Mouse (Mus musculus) CH12.LX (cell line): Measurements from ENCODE around the gene Irs2. TPM values are rescaled to one million over a fixed set of nuclear protein-coding genes. Genes with fewer than 3 reads are reported as not detected.

Source experiments
- DNase-seq: peaks from one replicate; pipeline ENCODE4 v3.0.0-alpha.2; 2013; ENCODE audit errors: extremely low read depth
- H3K27ac ChIP-seq: 2 replicates; pipeline ENCODE4 v1.5.1; 2012; ENCODE audit warnings: low read depth, mild to moderate bottlenecking, control low read depth, moderate library complexity; ENCODE audit not compliant: insufficient read depth
- H3K27me3 ChIP-seq: replicated peaks from 2 replicates; pipeline ENCODE3; 2012; ENCODE audit warnings: inconsistent platforms
- H3K36me3 ChIP-seq, 2 experiments: replicated peaks in 1 of 2; 2 replicates each; pipeline versions ENCODE3 to v1.6.1; 2012; ENCODE audit warnings: inconsistent platforms in 1 of 2, low read length in 1 of 2, mild to moderate bottlenecking in 1 of 2, mixed read lengths in 1 of 2, moderate library complexity in 1 of 2; ENCODE audit not compliant: control insufficient read depth in 1 of 2, insufficient read depth in 1 of 2
- H3K4me1 ChIP-seq, 2 experiments: 2 replicates each; pipeline ENCODE4 v1.6.1; 2012; ENCODE audit warnings: inconsistent platforms in 1 of 2, moderate library complexity in 1 of 2; ENCODE audit not compliant: insufficient read depth in 2 of 2, control insufficient read depth in 1 of 2
- H3K4me2 ChIP-seq: 2 replicates; pipeline ENCODE4 v1.6.1; 2012; ENCODE audit warnings: low read depth, mild to moderate bottlenecking, control low read depth; ENCODE audit not compliant: poor library complexity, insufficient read depth, severe bottlenecking
- H3K4me3 ChIP-seq, 3 experiments: fragments of 150-350 bp in 1 of 3; sonication (generic) in 1 of 3; replicated peaks in 1 of 3; 2 replicates each; pipeline versions ENCODE3 to v1.5.1; 2011 to 2012; ENCODE audit warnings: low read depth in 2 of 3, low read length in 2 of 3, mild to moderate bottlenecking in 2 of 3, moderate library complexity in 2 of 3, control low read depth in 1 of 3, improper control_type of control experiment in 1 of 3, inconsistent platforms in 1 of 3, mixed read lengths in 1 of 3; ENCODE audit not compliant: poor library complexity in 1 of 3
- H3K79me2 ChIP-seq: replicated peaks from 2 replicates; pipeline ENCODE4 v1.6.1; 2012; ENCODE audit warnings: mild to moderate bottlenecking, moderate library complexity; ENCODE audit not compliant: control insufficient read depth, poor library complexity, insufficient read depth, severe bottlenecking; ENCODE audit errors: extremely low read depth
- H3K9ac ChIP-seq: 2 replicates; pipeline ENCODE4 v1.6.1; 2012; ENCODE audit warnings: low read depth, mild to moderate bottlenecking, control low read depth, moderate library complexity; ENCODE audit not compliant: insufficient read depth
- H3K9me3 ChIP-seq: replicated peaks from 2 replicates; pipeline ENCODE3; 2012; ENCODE audit warnings: low read length, inconsistent platforms, mixed read lengths
- BHLHE40 ChIP-seq: IDR thresholded peaks from 2 replicates; pipeline ENCODE4 v1.6.1; 2011; ENCODE audit warnings: mild to moderate bottlenecking, low read depth, low read length, improper control_type of control experiment
- CHD1 ChIP-seq: IDR thresholded peaks from 2 replicates; pipeline ENCODE4 v1.6.1; 2012; ENCODE audit warnings: low read depth, low read length, improper control_type of control experiment, inconsistent platforms
- CHD2 ChIP-seq: IDR thresholded peaks from 2 replicates; pipeline ENCODE4 v1.6.1; 2011; ENCODE audit warnings: low read length, improper control_type of control experiment
- CTCF ChIP-seq, 2 experiments: IDR thresholded peaks in 1 of 2; conservative IDR thresholded peaks in 1 of 2; 2 replicates each; pipeline ENCODE4 v1.5.1; 2011 to 2012; ENCODE audit warnings: low read depth in 2 of 2, low read length in 2 of 2, improper control_type of control experiment in 1 of 2, inconsistent platforms in 1 of 2, mild to moderate bottlenecking in 1 of 2, moderate library complexity in 1 of 2
- E2F4 ChIP-seq: IDR thresholded peaks from 2 replicates; pipeline ENCODE4 v1.6.1; 2011; ENCODE audit warnings: low read depth, low read length, improper control_type of control experiment; ENCODE audit not compliant: insufficient replicate concordance
- GABPA ChIP-seq: IDR thresholded peaks from 2 replicates; pipeline ENCODE4 v1.6.1; 2012; ENCODE audit warnings: low read depth, low read length, improper control_type of control experiment, inconsistent platforms; ENCODE audit not compliant: insufficient replicate concordance
- HCFC1 ChIP-seq: IDR thresholded peaks from 2 replicates; pipeline ENCODE4 v1.6.1; 2012; ENCODE audit warnings: low read depth, mild to moderate bottlenecking, inconsistent platforms, low read length, improper control_type of control experiment
- JUN ChIP-seq: IDR thresholded peaks from 2 replicates; pipeline ENCODE4 v1.6.1; 2011; ENCODE audit warnings: low read depth, mild to moderate bottlenecking, low read length, improper control_type of control experiment, moderate library complexity; ENCODE audit not compliant: insufficient read depth
- KAT2A ChIP-seq: IDR thresholded peaks from 2 replicates; pipeline ENCODE4 v1.6.1; 2012; ENCODE audit warnings: low read length, improper control_type of control experiment, inconsistent platforms; ENCODE audit not compliant: insufficient replicate concordance
- MAFK ChIP-seq: IDR thresholded peaks from 2 replicates; pipeline ENCODE4 v1.6.1; 2011; ENCODE audit warnings: low read length, improper control_type of control experiment; ENCODE audit not compliant: insufficient replicate concordance
- MAX ChIP-seq: IDR thresholded peaks from 2 replicates; pipeline ENCODE4 v1.6.1; 2011; ENCODE audit warnings: low read length, improper control_type of control experiment
- MAZ ChIP-seq: IDR thresholded peaks from 2 replicates; pipeline ENCODE4 v1.6.1; 2012; ENCODE audit warnings: low read depth, mild to moderate bottlenecking, inconsistent platforms, low read length, improper control_type of control experiment, moderate library complexity
- MXI1 ChIP-seq: IDR thresholded peaks from 2 replicates; pipeline ENCODE4 v1.6.1; 2011; ENCODE audit warnings: mild to moderate bottlenecking, low read depth, low read length, improper control_type of control experiment
- PAX5 ChIP-seq: IDR thresholded peaks from 2 replicates; pipeline ENCODE4 v1.6.1; 2012; ENCODE audit warnings: low read length, inconsistent platforms, mixed read lengths
- POLR2AphosphoS2 ChIP-seq: IDR thresholded peaks from 2 replicates; pipeline ENCODE4 v1.6.1; 2011; ENCODE audit warnings: low read depth, low read length, improper control_type of control experiment
- SMC3 ChIP-seq: IDR thresholded peaks from 2 replicates; pipeline ENCODE4 v1.6.1; 2011; ENCODE audit warnings: low read depth, low read length, improper control_type of control experiment
- TCF12 ChIP-seq: IDR thresholded peaks from 2 replicates; pipeline ENCODE4 v1.6.1; 2014; ENCODE audit warnings: low read depth, mild to moderate bottlenecking, inconsistent platforms, low read length, improper control_type of control experiment
- UBTF ChIP-seq: IDR thresholded peaks from 2 replicates; pipeline ENCODE4 v1.6.1; 2012; ENCODE audit warnings: low read depth, mild to moderate bottlenecking, inconsistent platforms, low read length, improper control_type of control experiment, moderate library complexity
- USF1 ChIP-seq: IDR thresholded peaks from 2 replicates; pipeline ENCODE4 v1.6.1; 2014; ENCODE audit warnings: low read depth, mild to moderate bottlenecking, inconsistent platforms, low read length, improper control_type of control experiment
- USF2 ChIP-seq: conservative IDR thresholded peaks from 2 replicates; pipeline ENCODE4 v1.6.1; 2011; ENCODE audit warnings: low read depth, low read length, improper control_type of control experiment
- ZC3H11A ChIP-seq: IDR thresholded peaks from 2 replicates; pipeline ENCODE4 v1.6.1; 2012; ENCODE audit warnings: low read depth, mild to moderate bottlenecking, inconsistent platforms, low read length, improper control_type of control experiment
- ZMIZ1 ChIP-seq: IDR thresholded peaks from 2 replicates; pipeline ENCODE4 v1.6.1; 2012; ENCODE audit warnings: low read depth, mild to moderate bottlenecking, inconsistent platforms, low read length, improper control_type of control experiment
- ZNF384 ChIP-seq: IDR thresholded peaks from 2 replicates; pipeline ENCODE4 v1.6.1; 2012; ENCODE audit warnings: low read depth, low read length, improper control_type of control experiment, inconsistent platforms
- dilution Hi-C: fragments of 300-500 bp; cut with MboI; formaldehyde crosslinking; loops from 2 replicates; pipeline ENCODE4 v1.14.3; 2020; ENCODE audit warnings: low sequenced_read_pairs; ENCODE audit not compliant: extremely low pct_unique_long_range_greater_than_20kb, extremely low pct_ligation_motif_present
- in situ Hi-C: fragments of 300-500 bp; cut with MboI; formaldehyde crosslinking; loops from 3 replicates; pipeline ENCODE4 v1.14.3; 2019; ENCODE audit warnings: low sequenced_read_pairs, low pct_ligation_motif_present, low pct_unique_long_range_greater_than_20kb, mixed read lengths
- polyA plus RNA-seq: library from polyadenylated mRNA; unstranded; fragments of >175 nt; gene quantifications from 2 replicates; pipeline ENCODE4 v1.2.1, GENCODE M21; 2012; ENCODE audit warnings: low read depth; ENCODE audit not compliant: insufficient read length
- total RNA-seq, 2 experiments: library from RNA; depleted of rRNA; stranded (reverse); fragments of 300-350 nt in 1 of 2; fragments of >200 nt in 1 of 2; gene quantifications; 2 replicates each; pipeline ENCODE4 v1.2.3; 2012 to 2014

Irs2 gene
- total and polyA plus RNA-seq, 3 experiments = 0.24 to 1.1 TPM; not detected in 1

DNA sequence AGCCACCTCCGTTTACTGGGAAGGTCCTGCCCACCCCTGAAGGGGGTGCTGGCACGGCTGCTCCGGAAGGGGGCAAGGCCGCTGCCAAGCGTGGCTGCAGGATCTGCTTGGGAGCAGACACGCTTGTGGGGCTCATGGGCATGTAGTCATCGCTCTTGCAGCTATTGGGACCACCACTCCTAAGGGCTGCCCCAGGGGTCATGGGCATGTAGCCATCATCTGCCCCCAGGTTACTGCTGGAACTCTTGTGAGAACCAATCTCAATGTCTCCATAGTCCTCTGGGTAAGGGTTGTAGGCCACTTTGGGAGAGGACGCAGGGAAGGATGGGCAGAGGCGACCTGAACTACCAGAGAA is 2.0 kb downstream of the Irs2 start:
- Histone ChIP-seq H3K27ac (no peak overlapping the region), H3K9me3 (peaks cover 28% of the 10 kb centered on the region), H3K4me3 (no peak overlapping the region), H3K4me1 (peaks cover 6 to 20% of the 10 kb centered on the region in 2 experiments), H3K79me2 (no peaks in the 10 kb centered on the region), H3K4me2 (no peak overlapping the region), H3K9ac (no peak overlapping the region), H3K27me3 (no peaks in the 10 kb centered on the region), H3K36me3 (peaks cover 0 to 1% of the 10 kb centered on the region in 2 experiments)
- dilution Hi-C loops (no loop called here), in situ Hi-C loops (no loop called here)
- no peak for DNase-seq
- TF ChIP-seq GABPA (no peak), HCFC1 (no peak), PAX5 (no peak), USF1 (no peak), KAT2A (no peak), SMC3 (no peak), CHD1 (no peak), ZNF384 (no peak), POLR2AphosphoS2 (no peak), MAFK (no peak), TCF12 (no peak), USF2 (no peak), MAX (no peak), MXI1 (no peak), CTCF (conservative IDR thresholded peaks at IDR 0.05 in 1 of 2, IDR thresholded peaks at IDR 0.05 in 1 of 2; ENCODE audit: low read depth in 2 of 2, low read length in 2 of 2) (no peak), E2F4 (no peak), JUN (no peak), ZC3H11A (no peak)

DNA sequence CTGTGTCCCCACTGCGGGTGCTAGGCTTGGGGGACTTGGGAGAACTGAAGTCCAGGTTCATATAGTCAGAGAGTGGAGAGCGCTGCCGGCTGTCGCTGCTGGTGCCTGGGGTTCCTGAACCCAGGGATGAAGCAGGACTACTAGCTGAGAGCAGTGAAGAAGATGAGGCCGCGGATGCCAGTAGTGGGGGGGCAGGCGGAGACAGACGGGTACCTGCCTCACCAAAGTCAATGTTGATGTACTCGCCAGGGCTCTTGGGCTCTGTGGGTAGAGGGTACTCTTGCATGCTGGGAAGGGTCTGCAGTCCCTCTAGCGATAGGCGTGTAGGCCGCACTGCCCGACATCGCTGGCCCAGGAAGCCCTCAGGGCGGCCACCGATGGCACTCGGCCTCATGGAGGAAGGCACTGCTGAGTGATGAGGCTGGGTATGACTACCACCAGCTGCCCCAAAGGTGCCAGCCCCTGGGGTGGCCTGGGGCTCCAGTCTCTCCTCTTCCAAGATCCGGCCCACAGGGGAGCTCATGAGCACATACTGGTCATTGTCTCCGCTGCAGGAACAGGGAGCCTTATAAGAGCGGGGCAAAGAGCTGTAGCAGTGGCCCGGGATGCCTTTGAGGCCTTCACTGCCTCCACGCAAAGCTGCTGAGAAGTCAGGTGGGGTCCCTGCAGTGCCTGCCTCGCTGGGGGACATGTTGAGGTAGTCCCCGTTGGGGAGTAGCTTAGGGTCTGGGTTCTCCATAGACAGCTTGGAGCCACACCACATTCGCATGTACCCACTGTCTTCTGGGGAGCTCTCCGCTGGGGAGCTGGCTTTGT is 2.6 kb downstream of the Irs2 start:
- H3K4me3 ChIP-seq = no peak overlapping the region
- H3K27ac ChIP-seq = no peak overlapping the region
- dilution Hi-C loops (no loop called here), in situ Hi-C loops (no loop called here)
- no peaks in the 10 kb centered on the region for H3K27me3 ChIP-seq
- peaks cover 12 to 19% of the 10 kb centered on the region in 2 experiments for H3K4me1 ChIP-seq
- peaks cover 0 to 1% of the 10 kb centered on the region in 2 experiments for H3K36me3 ChIP-seq
- peaks cover 28% of the 10 kb centered on the region for H3K9me3 ChIP-seq
- DNase-seq = no peak
- no peak overlapping the region for H3K9ac ChIP-seq
- H3K79me2 ChIP-seq = no peaks in the 10 kb centered on the region
- H3K4me2 ChIP-seq = no peak overlapping the region
- TF ChIP-seq PAX5 = no peak
- TF ChIP-seq ZNF384 = no peak
- no peak for TF ChIP-seq GABPA
- no peak for TF ChIP-seq USF1
- no peak for TF ChIP-seq ZMIZ1
- TF ChIP-seq USF2 = no peak
- TF ChIP-seq CHD2 = no peak
- TF ChIP-seq UBTF = no peak
- TF ChIP-seq MAZ = no peak
- no peak for TF ChIP-seq BHLHE40
- no peak for TF ChIP-seq MAX
- TF ChIP-seq E2F4 = no peak
- no peak for TF ChIP-seq CHD1
